Mouse (Mus musculus) forebrain, embryonic 15.5 days (tissue): ENCODE results near the gene Ubl4b. TPM values are rescaled to one million over a fixed set of nuclear protein-coding genes. Genes with fewer than 3 reads are reported as not detected.

Source experiments
- ATAC-seq: fragments of 200-750 bp; cut with Nextera tagmentation; replicated peaks from 2 replicates; pipeline ENCODE4 v1.8.0; 2017; ENCODE audit warnings: mild to moderate bottlenecking, moderate TSS enrichment, moderate library complexity
- H3K27ac ChIP-seq: fragments of 300-500 bp; sonication (generic); replicated peaks from 2 replicates; pipeline ENCODE4 v1.5.1; 2015; ENCODE audit warnings: mild to moderate bottlenecking, inconsistent platforms
- H3K27me3 ChIP-seq: fragments of 300-500 bp; sonication (generic); 2 replicates; pipeline ENCODE4 v1.6.1; 2015; ENCODE audit warnings: inconsistent platforms
- H3K36me3 ChIP-seq: fragments of 300-500 bp; sonication (generic); 2 replicates; pipeline ENCODE4 v1.6.1; 2015; ENCODE audit warnings: mild to moderate bottlenecking, inconsistent platforms
- H3K4me1 ChIP-seq: fragments of 300-500 bp; sonication (generic); 2 replicates; pipeline ENCODE4 v1.6.1; 2015; ENCODE audit warnings: inconsistent platforms
- H3K4me2 ChIP-seq: fragments of 300-500 bp; sonication (generic); replicated peaks from 2 replicates; pipeline ENCODE4 v1.6.1; 2015; ENCODE audit warnings: mild to moderate bottlenecking, inconsistent platforms
- H3K4me3 ChIP-seq: fragments of 300-500 bp; sonication (generic); 2 replicates; pipeline ENCODE4 v1.5.1; 2015; ENCODE audit warnings: mild to moderate bottlenecking, inconsistent platforms
- H3K9ac ChIP-seq: fragments of 300-500 bp; sonication (generic); replicated peaks from 2 replicates; pipeline ENCODE4 v1.6.1; 2015; ENCODE audit warnings: mild to moderate bottlenecking, inconsistent platforms
- H3K9me3 ChIP-seq: fragments of 300-500 bp; sonication (generic); 2 replicates; pipeline ENCODE4 v1.6.1; 2016; ENCODE audit warnings: inconsistent platforms
- WGBS: fragments of 180-500 bp; shearing (Covaris S2); methylation state at CpG from one replicate; pipeline ENCODE4 v1.1.7; 2015; ENCODE audit warnings: mixed read lengths; 5-methylcytosine and 5-hydroxymethylcytosine counted together
- polyA plus RNA-seq: library from polyadenylated mRNA; unstranded; fragments of >200 nt; fragmentation: Nextera tagmentation; extraction: Ambion mirVana; gene quantifications from 2 replicates; pipeline ENCODE4 v1.2.1, GENCODE M21; 2015

The Ubl4b gene
- polyA plus RNA-seq, 1 experiment from 2014 or later = not detected

DNA sequence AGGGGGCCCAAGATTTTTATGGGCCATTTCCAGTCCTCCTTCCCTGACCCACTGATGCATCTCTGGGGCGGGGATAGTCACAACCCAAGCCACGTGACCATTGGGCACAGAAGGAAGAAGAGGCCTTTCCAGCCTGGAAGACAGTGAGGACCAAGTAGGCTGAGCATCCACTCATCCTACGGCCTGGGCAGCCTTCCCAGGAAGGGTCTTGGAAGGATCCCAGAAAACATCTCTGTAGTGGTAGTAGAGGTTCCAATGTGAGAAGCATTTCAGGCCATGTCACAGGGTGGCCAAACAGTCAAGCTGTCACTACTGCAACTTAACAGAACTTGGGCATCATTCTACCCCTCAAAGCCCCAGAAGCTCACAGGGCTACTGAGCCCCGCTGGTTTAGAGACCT lies 7.7 kb upstream of the Ubl4b start:
- Histone ChIP-seq H3K27ac (no peak overlapping the region), H3K4me3 (no peak overlapping the region), H3K9me3 (no peaks in the 10 kb centered on the region), H3K36me3 (no peaks in the 10 kb centered on the region), H3K9ac (no peak overlapping the region), H3K27me3 (no peaks in the 10 kb centered on the region), H3K4me1 (no peaks in the 10 kb centered on the region), H3K4me2 (no peak overlapping the region)
- 86% methylated on average over 4 of the region's 4 CpGs for WGBS
- no peak for ATAC-seq

DNA sequence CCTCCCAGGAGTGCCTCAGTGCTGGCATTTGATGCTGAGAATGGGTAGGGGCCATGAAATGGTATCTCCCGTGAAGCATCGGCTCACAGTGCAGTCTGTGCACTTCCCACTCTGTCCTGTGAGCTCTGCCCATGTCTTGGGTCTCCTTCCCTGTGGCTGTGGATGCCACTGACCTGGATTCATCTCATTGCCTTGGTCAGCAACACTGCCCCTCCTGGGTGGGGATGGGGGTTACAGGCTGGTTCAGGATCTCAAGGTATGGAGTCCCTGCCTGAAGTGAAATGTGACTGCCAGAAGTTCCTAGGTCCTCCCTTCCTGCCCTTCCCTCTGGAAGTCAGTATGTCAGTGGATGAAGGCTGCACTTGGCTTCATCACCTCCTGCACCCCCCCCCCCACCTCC lies 7.2 kb upstream of the Ubl4b start:
- Histone ChIP-seq H3K4me3 (no peak overlapping the region), H3K4me2 (no peak overlapping the region), H3K9ac (no peak overlapping the region), H3K36me3 (no peaks in the 10 kb centered on the region), H3K27ac (no peak overlapping the region), H3K27me3 (no peaks in the 10 kb centered on the region), H3K9me3 (no peaks in the 10 kb centered on the region), H3K4me1 (no peaks in the 10 kb centered on the region)
- WGBS = 77% methylated on average over 2 of the region's 2 CpGs
- no peak for ATAC-seq

DNA sequence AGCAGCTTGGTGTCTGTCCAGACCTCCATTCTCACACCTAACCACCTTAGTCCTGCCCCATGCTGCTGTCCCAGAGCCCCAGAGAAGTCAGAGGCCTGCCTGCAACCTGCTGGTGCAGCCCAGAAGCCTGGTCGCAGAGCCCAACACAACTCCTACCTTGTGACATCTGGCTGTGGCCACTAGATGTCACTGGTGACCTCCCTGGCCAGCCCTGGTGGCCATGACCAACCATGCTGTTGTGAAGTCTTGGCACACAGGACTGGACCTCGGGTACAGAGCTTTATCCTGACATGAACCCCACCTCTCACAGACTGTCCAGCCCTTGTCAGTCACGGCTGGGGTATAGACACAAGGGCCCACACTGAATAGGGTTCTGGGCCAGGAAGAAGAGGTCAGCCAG lies 4.3 kb upstream of the Ubl4b start:
- ATAC-seq = peak; percentile 60; the same call in 1 of the 2 replicates
- H3K36me3 ChIP-seq = no peaks in the 10 kb centered on the region

DNA sequence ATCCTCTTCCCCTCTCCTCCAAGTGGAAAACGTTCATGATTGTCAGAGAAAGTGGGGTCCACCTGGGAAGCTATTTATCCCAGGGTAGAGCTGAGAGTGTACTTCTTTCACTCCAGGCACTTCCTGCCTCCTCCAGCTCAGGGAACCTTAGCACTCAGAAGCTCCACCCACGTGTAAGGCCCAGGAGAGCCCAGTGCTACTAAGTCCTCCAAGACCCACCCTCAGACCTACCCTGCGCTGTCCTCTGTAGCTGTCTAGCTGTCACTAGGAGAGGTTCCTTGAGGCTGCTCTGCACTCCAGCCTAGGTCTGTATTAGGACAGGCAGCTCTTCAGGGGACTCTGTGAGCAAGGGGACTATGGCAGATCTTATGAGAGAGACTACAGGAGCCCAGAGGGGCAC lies 3.9 kb upstream of the Ubl4b start:
- Histone ChIP-seq H3K27ac (no peak overlapping the region), H3K27me3 (no peaks in the 10 kb centered on the region), H3K36me3 (no peaks in the 10 kb centered on the region), H3K4me1 (no peaks in the 10 kb centered on the region; the same call in 1 of the 2 replicates), H3K4me2 (no peak overlapping the region), H3K9me3 (no peaks in the 10 kb centered on the region), H3K9ac (no peak overlapping the region), H3K4me3 (no peak overlapping the region)
- 22% methylated on average over 3 of the region's 3 CpGs for WGBS
- ATAC-seq = 0 out of 2 replicates have a peak, but pooled peaks have one; percentile 41

More for the DNA sequence above, 4.3 kb upstream of the Ubl4b start:
- Histone ChIP-seq H3K27ac (no peak overlapping the region), H3K4me2 (no peak overlapping the region), H3K9me3 (no peaks in the 10 kb centered on the region), H3K27me3 (no peaks in the 10 kb centered on the region), H3K4me1 (no peaks in the 10 kb centered on the region; the same call in 1 of the 2 replicates), H3K4me3 (no peak overlapping the region), H3K9ac (no peak overlapping the region)
- WGBS = 13% methylated on average over 3 of the region's 3 CpGs

DNA sequence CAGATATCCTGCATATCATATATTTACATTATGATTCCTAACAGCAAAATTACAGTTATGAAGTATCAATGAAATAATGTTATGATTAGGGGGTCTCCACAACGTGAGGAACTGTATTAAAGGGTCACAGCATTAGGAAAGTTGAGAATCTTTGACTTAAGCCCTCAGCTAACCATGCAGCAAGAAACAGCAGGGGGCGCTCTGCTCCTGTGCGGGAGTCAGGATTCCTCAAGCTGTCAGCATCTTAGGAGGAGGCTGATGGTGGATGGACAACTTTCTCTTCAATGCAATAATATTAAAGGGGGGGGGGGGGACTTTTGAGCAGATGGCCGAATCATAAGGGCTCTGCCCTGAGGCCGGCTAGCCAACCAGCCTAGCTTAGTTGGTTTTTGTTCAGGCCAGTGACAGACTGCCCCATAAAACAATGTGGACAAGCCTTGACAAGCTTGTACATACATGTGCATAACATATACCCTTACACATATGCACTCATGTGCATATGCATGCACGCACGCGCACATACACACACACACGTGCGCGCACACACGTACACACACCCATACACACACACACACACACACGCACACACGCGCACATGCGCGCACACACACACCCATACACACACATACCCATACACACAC lies 4.3 kb downstream of the Ubl4b start:
- H3K9me3 ChIP-seq = no peaks in the 10 kb centered on the region
- no peaks in the 10 kb centered on the region for H3K36me3 ChIP-seq
- no peak overlapping the region for H3K9ac ChIP-seq
- no peaks in the 10 kb centered on the region for H3K27me3 ChIP-seq
- H3K4me1 ChIP-seq = peaks cover 14% of the 10 kb centered on the region
- WGBS = 73% methylated on average over 17 of the region's 17 CpGs
- no peak; the same call in 1 of the 2 replicates for ATAC-seq
- H3K4me2 ChIP-seq = no peak overlapping the region
- no peak overlapping the region for H3K4me3 ChIP-seq
- H3K27ac ChIP-seq = no peak overlapping the region

DNA sequence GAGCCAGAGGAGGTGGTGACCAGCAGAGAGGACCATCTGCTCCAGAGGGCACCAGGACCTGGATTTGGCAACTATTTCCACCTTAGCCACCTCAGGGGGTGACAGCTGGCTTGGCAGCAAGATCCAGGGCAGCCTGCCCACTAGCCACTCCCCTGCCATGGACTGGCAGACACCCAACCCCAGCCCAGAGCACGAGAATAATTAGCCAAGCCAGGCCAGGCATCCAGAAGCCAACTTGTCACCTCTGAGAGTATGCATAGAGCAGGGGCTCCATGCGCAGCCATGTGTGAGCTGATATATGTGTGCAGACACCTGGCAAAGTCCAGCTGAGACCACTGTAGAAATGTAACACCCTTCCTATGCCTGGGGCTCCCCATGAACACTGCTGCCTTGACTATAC lies 7.9 kb downstream of the Ubl4b start:
- Histone ChIP-seq H3K4me2 (no peak overlapping the region), H3K9ac (no peak overlapping the region), H3K27ac (no peak overlapping the region), H3K36me3 (no peaks in the 10 kb centered on the region), H3K4me1 (peaks cover 15% of the 10 kb centered on the region), H3K4me3 (no peak overlapping the region), H3K27me3 (no peaks in the 10 kb centered on the region), H3K9me3 (no peaks in the 10 kb centered on the region)
- WGBS = 33% methylated on average over 2 of the region's 2 CpGs
- ATAC-seq = peak; percentile 55

DNA sequence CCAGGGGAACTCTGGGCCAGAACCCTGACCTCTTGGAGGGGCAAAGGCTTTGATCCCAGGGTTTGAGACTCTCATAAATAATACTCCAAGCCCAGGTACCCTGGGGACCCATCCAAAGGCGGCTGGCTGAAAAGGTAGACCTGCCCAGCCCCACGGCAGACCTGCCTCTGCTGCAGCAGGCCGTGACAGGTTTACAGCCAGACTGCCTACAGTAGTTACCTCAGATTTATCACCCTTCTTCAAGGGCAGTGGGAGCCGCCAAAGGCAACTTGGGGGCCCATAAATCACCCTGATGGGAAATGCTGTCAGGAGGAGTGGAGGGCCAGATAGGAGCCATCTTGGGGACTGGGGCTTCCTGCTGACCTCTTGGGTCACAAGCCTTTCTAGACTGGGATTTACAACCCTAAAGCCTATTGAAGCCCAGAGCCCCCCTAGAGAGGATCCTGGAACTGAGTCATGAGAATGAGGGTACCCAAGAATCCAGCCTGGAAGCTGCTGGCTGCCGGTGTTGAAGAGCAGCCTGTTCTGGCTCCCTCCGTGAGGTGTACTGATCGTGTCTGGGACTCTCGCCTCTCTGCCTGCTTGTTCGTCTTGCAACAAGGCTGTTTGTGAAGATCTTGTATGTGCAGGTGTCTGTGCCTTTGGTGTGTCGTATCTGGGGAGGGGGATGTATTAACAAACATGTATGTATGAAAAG lies 9.0 kb downstream of the Ubl4b start:
- Histone ChIP-seq H3K27ac (peak overlapping the region; percentile 46), H3K4me1 (peaks cover 15% of the 10 kb centered on the region), H3K4me2 (no peak overlapping the region), H3K9ac (no peak overlapping the region), H3K9me3 (no peaks in the 10 kb centered on the region), H3K27me3 (no peaks in the 10 kb centered on the region), H3K36me3 (no peaks in the 10 kb centered on the region), H3K4me3 (no peak overlapping the region)
- no peak for ATAC-seq
- 76% methylated on average over 10 of the region's 10 CpGs for WGBS

DNA sequence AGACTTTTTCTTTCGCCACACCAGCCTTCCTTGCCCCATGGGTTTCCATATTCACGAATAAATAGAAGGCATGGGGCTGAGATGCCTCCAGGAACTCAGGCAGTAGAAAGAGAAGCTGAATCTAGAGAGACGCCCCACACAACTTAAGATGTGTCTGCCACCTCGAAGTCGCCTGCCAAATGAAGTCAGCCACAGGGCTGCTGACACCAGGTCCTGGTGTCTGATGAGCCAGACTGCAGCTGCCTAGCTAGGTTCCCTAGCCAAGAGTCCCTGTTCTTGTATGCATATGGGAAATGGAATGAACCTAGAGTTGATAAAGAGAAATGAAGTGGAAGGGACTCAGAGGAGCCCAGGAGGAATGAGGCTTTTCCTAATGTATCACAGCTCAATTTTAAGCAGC lies 9.6 kb downstream of the Ubl4b start:
- ATAC-seq = no peak; the same call in 1 of the 2 replicates
- 64% methylated on average over 5 of the region's 5 CpGs for WGBS

DNA sequence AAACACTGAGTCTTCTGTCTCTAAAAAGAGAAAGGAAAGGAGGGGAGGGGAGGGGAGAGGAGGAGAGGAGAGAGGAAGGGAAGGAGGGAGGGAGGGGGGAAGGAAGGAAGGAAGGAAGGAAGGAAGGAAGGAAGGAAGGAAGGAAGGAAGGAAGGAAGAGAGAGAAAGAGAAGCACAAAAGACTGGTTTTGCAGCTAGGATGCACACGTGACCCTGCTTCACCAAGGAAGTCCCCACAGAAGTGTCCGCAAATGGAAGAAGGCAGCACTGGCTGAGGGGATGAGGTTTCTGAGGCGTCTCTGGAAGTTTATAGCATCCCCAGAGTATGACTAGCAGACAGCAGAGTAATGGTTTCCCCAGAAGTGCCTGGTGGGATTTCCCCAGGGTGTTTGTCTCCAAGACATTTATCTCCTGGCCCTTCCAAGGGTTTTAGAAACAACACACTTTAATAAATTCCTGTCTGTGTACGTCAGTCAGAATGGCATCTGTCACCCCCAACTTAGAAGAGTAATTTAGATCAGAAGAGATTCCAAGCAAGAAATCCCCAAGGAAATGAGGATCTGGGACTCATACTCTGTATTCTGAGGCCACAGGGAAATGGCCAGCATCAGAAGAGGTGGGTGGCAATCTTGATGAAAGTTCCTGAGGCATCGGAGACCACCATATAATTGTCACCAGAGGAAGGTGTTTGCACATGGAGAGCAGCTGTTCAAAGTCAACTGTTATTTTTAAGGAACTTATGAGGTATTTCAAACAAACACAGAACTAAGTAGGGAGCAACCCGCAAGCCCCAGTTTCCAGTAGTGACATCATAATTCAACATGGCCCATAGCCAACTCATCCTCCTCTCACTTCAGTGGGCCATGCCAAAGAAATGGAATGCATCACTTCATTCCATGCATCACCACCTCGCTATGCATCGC lies 11.5 kb downstream of the Ubl4b start:
- 75% methylated on average over 8 of the region's 8 CpGs for WGBS
- ATAC-seq = no peak
- no peaks in the 10 kb centered on the region for H3K36me3 ChIP-seq
- H3K9ac ChIP-seq = no peak overlapping the region
- no peaks in the 10 kb centered on the region for H3K9me3 ChIP-seq
- no peak overlapping the region for H3K4me3 ChIP-seq
- H3K27ac ChIP-seq = no peak overlapping the region
- peaks cover 15% of the 10 kb centered on the region for H3K4me1 ChIP-seq
- no peak overlapping the region for H3K4me2 ChIP-seq
- H3K27me3 ChIP-seq = no peaks in the 10 kb centered on the region

More for the DNA sequence above, 9.6 kb downstream of the Ubl4b start:
- Histone ChIP-seq H3K4me2 (no peak overlapping the region), H3K27ac (peak overlapping the region; percentile 46), H3K4me3 (no peak overlapping the region), H3K27me3 (no peaks in the 10 kb centered on the region), H3K4me1 (peaks cover 15% of the 10 kb centered on the region), H3K36me3 (no peaks in the 10 kb centered on the region), H3K9ac (no peak overlapping the region), H3K9me3 (no peaks in the 10 kb centered on the region)

DNA sequence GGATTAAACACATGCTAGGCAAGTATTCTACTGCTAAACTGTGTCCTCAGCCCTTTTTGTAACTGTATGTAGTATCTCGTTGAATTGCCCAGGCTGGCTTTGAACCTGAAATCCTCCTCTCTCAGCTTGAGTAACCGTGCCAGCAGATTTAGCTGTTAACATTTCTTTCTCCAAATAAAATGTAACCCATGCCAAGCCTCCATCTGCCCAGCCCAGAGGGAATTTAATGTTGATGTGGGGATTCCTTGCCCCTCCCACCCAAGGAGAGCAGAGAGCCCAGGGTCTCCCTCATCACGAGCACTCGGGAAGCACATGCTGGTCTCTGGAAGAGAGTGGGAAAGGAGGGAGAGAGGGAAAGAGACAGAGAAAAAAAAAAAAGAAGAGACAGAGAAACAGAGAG lies 12.3 kb downstream of the Ubl4b start:
- H3K4me3 ChIP-seq = no peak overlapping the region
- WGBS = 41% methylated on average over 4 of the region's 4 CpGs
- H3K4me2 ChIP-seq = no peak overlapping the region
- no peak overlapping the region for H3K27ac ChIP-seq
- peaks cover 19% of the 10 kb centered on the region for H3K4me1 ChIP-seq
- ATAC-seq = no peak
- no peaks in the 10 kb centered on the region for H3K36me3 ChIP-seq
- no peaks in the 10 kb centered on the region for H3K9me3 ChIP-seq
- H3K9ac ChIP-seq = no peak overlapping the region
- no peaks in the 10 kb centered on the region for H3K27me3 ChIP-seq

DNA sequence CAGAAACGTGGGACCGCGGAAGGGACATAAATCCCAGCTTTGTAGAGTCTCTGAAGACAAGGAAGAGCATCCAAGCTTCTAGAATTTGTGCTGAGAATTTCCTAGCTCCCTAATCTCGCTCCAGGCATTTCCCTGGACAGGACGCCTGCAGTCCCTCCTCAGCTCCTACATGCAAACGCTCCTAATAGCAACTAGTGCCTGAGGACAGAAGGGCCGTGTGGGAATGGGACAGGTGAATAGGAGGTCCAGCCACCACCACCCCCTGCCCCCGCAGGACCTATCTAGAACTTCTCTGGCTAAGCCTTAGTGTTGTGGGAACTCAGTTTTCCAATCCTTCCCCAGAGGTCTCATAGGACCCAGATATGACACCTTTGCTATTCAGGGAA lies 17.4 kb downstream of the Ubl4b start:
- Histone ChIP-seq H3K4me1 (peaks cover 24% of the 10 kb centered on the region), H3K9me3 (no peaks in the 10 kb centered on the region), H3K4me2 (peak overlapping the region; percentile 53), H3K9ac (peak overlapping the region; percentile 54; the same call in 1 of the 2 replicates), H3K27ac (peak overlapping the region; percentile 97), H3K36me3 (no peaks in the 10 kb centered on the region), H3K27me3 (no peaks in the 10 kb centered on the region), H3K4me3 (peak overlapping the region; percentile 30; the same call in 1 of the 2 replicates)
- 21% methylated on average over 8 of the region's 8 CpGs for WGBS
- ATAC-seq = peak; percentile 47
